Comparison of ENCODE assay signal across 13 mouse cellular contexts in genomic region chr17:65774439-65774838, GRCm38 (mm10). TPM values are rescaled to one million over a fixed set of nuclear protein-coding genes. Genes with fewer than 3 reads are reported as not detected.
DNase-seq lines count a peak whose midpoint lies in the region; ATAC-seq and TF ChIP-seq lines count a peak whose summit lies in the region.
"Had no signal": no experiment of that assay in that cellular context is flagged by ENCODE, and none has a peak within 500 bp of the region (broad histone marks: within the 10 kb centered on the region; RNA-seq: fewer than 3 reads in every experiment).

No protein-coding gene starts in this region.

- WGBS in small intestine, adult 2 months: 19% methylated on average over 7 of the region's 7 CpGs
- WGBS in forebrain, embryonic 12.5 days: 75% methylated on average over 7 of the region's 7 CpGs

- DNase-seq in kidney, postnatal 14 days: peak; percentile 24
- DNase-seq in kidney, adult 18-20 months: no peak
- peak; percentile 53 for DNase-seq in 416B (ENCODE audit: low read depth)
- peak; percentile 34 to 36 for DNase-seq in adrenal gland, postnatal 36 days
- no peak for DNase-seq in layer of hippocampus, adult 11-12 months (ENCODE audit: low spot score)
- DNase-seq: cerebellum, adult 9-11 months; gastrocnemius, postnatal 10 days; left cerebral cortex, postnatal 4 days had no signal

- H3K36me3 ChIP-seq in small intestine, adult 2 months (ENCODE audit: control insufficient read depth, insufficient read depth, low read length): no peaks in the 10 kb centered on the region
- H3K36me3 ChIP-seq in forebrain, embryonic 12.5 days (replicated peaks): no peaks in the 10 kb centered on the region
- H3K36me3 ChIP-seq: lung, embryonic 15.5 days; midbrain, embryonic 15.5 days had no signal

- no peak for TF ChIP-seq POLR2A in small intestine, adult 2 months (IDR thresholded peaks at IDR 0.05; ENCODE audit: low read depth, low read length)

- H3K9ac ChIP-seq in forebrain, embryonic 12.5 days: no peak overlapping the region
- H3K9ac ChIP-seq: lung, embryonic 15.5 days; midbrain, embryonic 15.5 days had no signal

- no peaks in the 10 kb centered on the region for H3K27me3 ChIP-seq in small intestine, adult 2 months (ENCODE audit: control insufficient read depth, insufficient read depth, low read length)
- 0 out of 2 replicates have a peak, but pooled peaks cover 8% of the 10 kb centered on the region for H3K27me3 ChIP-seq in forebrain, embryonic 12.5 days
- H3K27me3 ChIP-seq: lung, embryonic 15.5 days had no signal

- H3K4me1 ChIP-seq in small intestine, adult 2 months (ENCODE audit: control insufficient read depth, insufficient read depth, insufficient read length, low read length): peaks cover 26% of the 10 kb centered on the region
- H3K4me1 ChIP-seq in forebrain, embryonic 12.5 days: peaks cover 30% of the 10 kb centered on the region

- ATAC-seq in forebrain, embryonic 12.5 days (ENCODE audit: low FRiP score): no peak
- ATAC-seq: midbrain, embryonic 15.5 days had no signal

- TF ChIP-seq CTCF in small intestine, adult 2 months (IDR thresholded peaks at IDR 0.05; ENCODE audit: extremely low read depth, insufficient read length, insufficient replicate concordance, low read depth, low read length): no peak

- no peaks in the 10 kb centered on the region for H3K9me3 ChIP-seq in forebrain, embryonic 12.5 days
- H3K9me3 ChIP-seq: lung, embryonic 15.5 days; midbrain, embryonic 15.5 days had no signal

- H3K27ac ChIP-seq in small intestine, adult 2 months (ENCODE audit: insufficient read depth, low read depth, low read length): peak overlapping the region; percentile 91
- H3K27ac ChIP-seq in forebrain, embryonic 12.5 days: no peak overlapping the region
- H3K27ac ChIP-seq: lung, embryonic 15.5 days; midbrain, embryonic 15.5 days had no signal

- H3K4me3 ChIP-seq in small intestine, adult 2 months (ENCODE audit: low read depth, low read length): no peak overlapping the region
- H3K4me3 ChIP-seq in forebrain, embryonic 12.5 days (replicated peaks): no peak overlapping the region
- H3K4me3 ChIP-seq: lung, embryonic 15.5 days; midbrain, embryonic 15.5 days had no signal

- H3K4me2 ChIP-seq in forebrain, embryonic 12.5 days: no peak overlapping the region
- H3K4me2 ChIP-seq: liver, embryonic 11.5 days; lung, embryonic 15.5 days; midbrain, embryonic 15.5 days had no signal

RNA-seq across cellular contexts. Expression of gene Rab31, which starts 1.9 kb away (rescaled TPM):
- total RNA-seq in adrenal gland, postnatal 36 days (2021): 10 to 100 TPM; 40.9 to 50.1 TPM
- 4.6 and 7.8 TPM in 2 replicates for polyA plus RNA-seq in small intestine, adult 2 months (2012; rRNA removed)
- polyA plus RNA-seq in forebrain, embryonic 12.5 days (2016; fragmentation: Nextera tagmentation; extraction: Ambion mirVana): 75.8 and 79.0 TPM in 2 replicates

RNA-seq across cellular contexts. Expression of gene Ppp4r1, which starts 7.9 kb away (rescaled TPM):
- total RNA-seq in adrenal gland, postnatal 36 days (2021): 10 to 100 TPM; 67.6 to 72.7 TPM
- polyA plus RNA-seq in small intestine, adult 2 months (2012; rRNA removed): 26.2 and 57.7 TPM in 2 replicates
- 56.9 and 59.3 TPM in 2 replicates for polyA plus RNA-seq in forebrain, embryonic 12.5 days (2016; fragmentation: Nextera tagmentation; extraction: Ambion mirVana)

Comparison
In these comparisons a context has a peak if more than half of its experiments do, and no peak if none do; other contexts are left out.
1. DNase-seq: peak in kidney, postnatal 14 days (single experiment), 416B (single experiment) and adrenal gland, postnatal 36 days (2 of 2); none in kidney, adult 18-20 months (single experiment) and layer of hippocampus, adult 11-12 months (single experiment).